Mouse (Mus musculus) stomach, embryonic 16.5 days (tissue): ENCODE measurements at regions not wholly inside any gene's neighbourhood (a gene's known extent, or its start where the extent isn't known, plus 50 kb on each side); places are given as distances from the start of the nearest gene placed in this dataset.

ENCODE experiments used
- ATAC-seq: fragments of 200-750 bp; cut with Nextera tagmentation; 2 replicates; pipeline ENCODE4 v1.8.0; 2017; ENCODE audit warnings: moderate number of reproducible peaks, moderate TSS enrichment; ENCODE audit not compliant: insufficient read depth, low FRiP score
- H3K27ac ChIP-seq: fragments of 300-500 bp; sonication (generic); 2 replicates; pipeline ENCODE4 v1.5.1; 2014; ENCODE audit warnings: low read length
- H3K27me3 ChIP-seq: fragments of 300-500 bp; sonication (generic); 2 replicates; pipeline ENCODE4 v1.6.1; 2014; ENCODE audit warnings: low read length, control low read depth, mixed read lengths; ENCODE audit not compliant: control insufficient read depth, insufficient read depth
- H3K36me3 ChIP-seq: fragments of 300-500 bp; sonication (generic); 2 replicates; pipeline ENCODE4 v1.6.1; 2014; ENCODE audit warnings: low read length; ENCODE audit not compliant: control insufficient read depth, insufficient read depth
- H3K4me1 ChIP-seq: fragments of 300-500 bp; sonication (generic); 2 replicates; pipeline ENCODE4 v1.6.1; 2014; ENCODE audit warnings: low read length, control low read depth, mixed read lengths; ENCODE audit not compliant: control insufficient read depth, insufficient read depth
- H3K4me2 ChIP-seq: fragments of 300-500 bp; sonication (generic); 2 replicates; pipeline ENCODE4 v1.6.1; 2014; ENCODE audit warnings: low read depth, low read length, mixed read lengths
- H3K4me3 ChIP-seq: fragments of 300-500 bp; sonication (generic); replicated peaks from 2 replicates; pipeline ENCODE4 v1.5.1; 2014; ENCODE audit warnings: mild to moderate bottlenecking, low read length
- H3K9ac ChIP-seq: fragments of 300-500 bp; sonication (generic); 2 replicates; pipeline ENCODE4 v1.6.1; 2014; ENCODE audit warnings: low read length
- H3K9me3 ChIP-seq: fragments of 300-500 bp; sonication (generic); replicated peaks from 2 replicates; pipeline ENCODE4 v1.6.1; 2016; ENCODE audit warnings: low read length, control low read depth; ENCODE audit not compliant: control insufficient read depth
- WGBS: fragments of 180-500 bp; shearing (Covaris S2); extraction: QIAGEN DNeasy Blood & Tissue Kit; methylation state at CpG from one replicate; pipeline ENCODE4 v1.1.7; 2014; 5-methylcytosine and 5-hydroxymethylcytosine counted together

- no peaks in the 10 kb centered on the region for H3K9me3 ChIP-seq
- 47% methylated on average over 12 of the region's 14 CpGs for WGBS
- H3K36me3 ChIP-seq = no peaks in the 10 kb centered on the region
- H3K4me1 ChIP-seq = no peaks in the 10 kb centered on the region
- no peak overlapping the region for H3K27ac ChIP-seq
- ATAC-seq = no peak
- H3K4me3 ChIP-seq = no peak overlapping the region
- no peak overlapping the region for H3K4me2 ChIP-seq
- no peaks in the 10 kb centered on the region for H3K27me3 ChIP-seq
- no peak overlapping the region for H3K9ac ChIP-seq
Observed at GRCm38 (mm10) chr17:27341952-27342890, 138.0 kb upstream of the Lemd2 start.

- 69% methylated on average over 3 of the region's 3 CpGs for WGBS
- ATAC-seq = no peak
Observed at GRCm38 (mm10) chr17:27339823-27340222, 135.6 kb upstream of the Lemd2 start.

GRCm38 (mm10) chr17:27339261-27339660, 135.0 kb upstream of the Lemd2 start:
- H3K27me3 ChIP-seq = no peaks in the 10 kb centered on the region
- H3K27ac ChIP-seq = no peak overlapping the region
- no peaks in the 10 kb centered on the region for H3K4me1 ChIP-seq
- ATAC-seq = no peak
- H3K4me2 ChIP-seq = no peak overlapping the region
- no peaks in the 10 kb centered on the region for H3K9me3 ChIP-seq
- no peaks in the 10 kb centered on the region for H3K36me3 ChIP-seq
- WGBS = 62% methylated on average over 2 of the region's 2 CpGs
- no peak overlapping the region for H3K4me3 ChIP-seq
- H3K9ac ChIP-seq = no peak overlapping the region

More at GRCm38 (mm10) chr17:27339823-27340222, 135.6 kb upstream of the Lemd2 start:
- Histone ChIP-seq H3K27ac (no peak overlapping the region), H3K4me3 (no peak overlapping the region), H3K4me1 (no peaks in the 10 kb centered on the region), H3K9me3 (no peaks in the 10 kb centered on the region), H3K9ac (no peak overlapping the region), H3K36me3 (no peaks in the 10 kb centered on the region), H3K27me3 (no peaks in the 10 kb centered on the region), H3K4me2 (no peak overlapping the region)

- no peaks in the 10 kb centered on the region for H3K27me3 ChIP-seq
- 53% methylated on average over 4 of the region's 4 CpGs for WGBS
- no peaks in the 10 kb centered on the region for H3K4me1 ChIP-seq
- no peak overlapping the region for H3K9ac ChIP-seq
- H3K9me3 ChIP-seq = no peaks in the 10 kb centered on the region
- no peak overlapping the region for H3K4me2 ChIP-seq
- ATAC-seq = no peak
- H3K4me3 ChIP-seq = no peak overlapping the region
- no peak overlapping the region for H3K27ac ChIP-seq
- H3K36me3 ChIP-seq = no peaks in the 10 kb centered on the region
Observed at GRCm38 (mm10) chr17:27335621-27336020, 131.4 kb upstream of the Lemd2 start.

GRCm38 (mm10) chr17:27333593-27333992, 129.3 kb upstream of the Lemd2 start:
- Histone ChIP-seq H3K4me2 (no peak overlapping the region), H3K4me1 (no peaks in the 10 kb centered on the region), H3K27me3 (no peaks in the 10 kb centered on the region), H3K4me3 (no peak overlapping the region), H3K27ac (no peak overlapping the region), H3K36me3 (no peaks in the 10 kb centered on the region), H3K9ac (no peak overlapping the region), H3K9me3 (no peaks in the 10 kb centered on the region)
- WGBS = 76% methylated on average over 16 of the region's 16 CpGs
- ATAC-seq = no peak

GRCm38 (mm10) chr17:27333141-27333540, 128.9 kb upstream of the Lemd2 start:
- H3K4me1 ChIP-seq = no peaks in the 10 kb centered on the region
- H3K4me3 ChIP-seq = no peak overlapping the region
- no peak for ATAC-seq
- WGBS = 82% methylated on average over 6 of the region's 6 CpGs
- H3K36me3 ChIP-seq = no peaks in the 10 kb centered on the region
- no peaks in the 10 kb centered on the region for H3K9me3 ChIP-seq
- no peak overlapping the region for H3K9ac ChIP-seq
- no peak overlapping the region for H3K27ac ChIP-seq
- no peaks in the 10 kb centered on the region for H3K27me3 ChIP-seq
- H3K4me2 ChIP-seq = no peak overlapping the region

GRCm38 (mm10) chr17:27332076-27332475, 127.8 kb upstream of the Lemd2 start:
- Histone ChIP-seq H3K4me2 (no peak overlapping the region), H3K27ac (no peak overlapping the region), H3K9me3 (no peaks in the 10 kb centered on the region), H3K27me3 (no peaks in the 10 kb centered on the region), H3K4me1 (no peaks in the 10 kb centered on the region), H3K9ac (no peak overlapping the region), H3K36me3 (no peaks in the 10 kb centered on the region), H3K4me3 (no peak overlapping the region)
- WGBS = 63% methylated on average over 4 of the region's 4 CpGs
- ATAC-seq = peak; percentile 39; the same call in 1 of the 2 replicates

GRCm38 (mm10) chr17:27331630-27332029, 127.4 kb upstream of the Lemd2 start:
- Histone ChIP-seq H3K9me3 (no peaks in the 10 kb centered on the region), H3K9ac (no peak overlapping the region), H3K4me1 (no peaks in the 10 kb centered on the region), H3K27ac (no peak overlapping the region), H3K4me3 (no peak overlapping the region), H3K27me3 (no peaks in the 10 kb centered on the region), H3K4me2 (no peak overlapping the region), H3K36me3 (no peaks in the 10 kb centered on the region)
- 77% methylated on average over 5 of the region's 5 CpGs for WGBS
- no peak for ATAC-seq

GRCm38 (mm10) chr17:27329791-27330190, 125.5 kb upstream of the Lemd2 start:
- no peak overlapping the region for H3K4me3 ChIP-seq
- ATAC-seq = no peak
- WGBS = 49% methylated on average over 6 of the region's 6 CpGs

More at GRCm38 (mm10) chr17:27329791-27330190, 125.5 kb upstream of the Lemd2 start:
- no peak overlapping the region for H3K4me2 ChIP-seq
- H3K9me3 ChIP-seq = 0 out of 2 replicates have a peak, but pooled peaks cover 4% of the 10 kb centered on the region
- peaks cover 7% of the 10 kb centered on the region for H3K4me1 ChIP-seq
- H3K27ac ChIP-seq = no peak overlapping the region
- no peak overlapping the region for H3K9ac ChIP-seq
- no peaks in the 10 kb centered on the region for H3K36me3 ChIP-seq
- H3K27me3 ChIP-seq = peaks cover 8% of the 10 kb centered on the region; the same call in 1 of the 2 replicates
